Comparison of ENCODE assay signal across 14 mouse cellular contexts in genomic region chr2:3195511-3195910, GRCm38 (mm10).
DNase-seq lines count a peak whose midpoint lies in the region.
"Had no signal": no experiment of that assay in that cellular context is flagged by ENCODE, and none has a peak within 500 bp of the region (broad histone marks: within the 10 kb centered on the region; RNA-seq: fewer than 3 reads in every experiment).

No protein-coding gene starts in this region.

- peak; percentile 29 to 43 for DNase-seq in kidney, postnatal 36 days
- DNase-seq in kidney, postnatal 25 days, result no peak
- DNase-seq in embryo, embryonic 10.5 days (ENCODE audit: low spot score), result peak; percentile 60
- DNase-seq in embryo, embryonic 9.5 days (ENCODE audit: extremely low spot score), result peak; percentile 17
- DNase-seq in spleen, postnatal 10 days (ENCODE audit: low spot score in 2 of 2), result no peak
- DNase-seq in T-cell, adult 2 months (ENCODE audit: low spot score), result no peak
- DNase-seq: adrenal gland, adult 8-10 months; adrenal gland, postnatal 36 days; cerebellum, adult 2 months; cerebellum, postnatal 10 days; forebrain, postnatal 0 days; gastrocnemius, postnatal 14 days; heart, adult 2 months; heart, postnatal 14 days had no signal

Comparison
In these comparisons a context has a peak if more than half of its experiments do, and no peak if none do; other contexts are left out.
1. DNase-seq: peak in kidney, postnatal 36 days (2 of 2), embryo, embryonic 10.5 days (single experiment) and embryo, embryonic 9.5 days (single experiment); none in kidney, postnatal 25 days (0 of 2), spleen, postnatal 10 days (0 of 2) and T-cell, adult 2 months (single experiment).